Mouse (Mus musculus) heart, adult 2 months (tissue): ENCODE data around the gene Sobp.

Source experiments
- CTCF ChIP-seq: fragments of 200-600 bp; IDR thresholded peaks from 2 replicates; pipeline ENCODE4 v1.8.1; 2022; ENCODE audit warnings: antibody characterized with exemption, mild to moderate bottlenecking, moderate library complexity
- POLR2A ChIP-seq: fragments of 200-500 bp; IDR thresholded peaks from 2 replicates; pipeline ENCODE4 v1.6.1; 2011; ENCODE audit warnings: mild to moderate bottlenecking, low read depth, low read length, control low read depth; ENCODE audit not compliant: insufficient read depth

DNA sequence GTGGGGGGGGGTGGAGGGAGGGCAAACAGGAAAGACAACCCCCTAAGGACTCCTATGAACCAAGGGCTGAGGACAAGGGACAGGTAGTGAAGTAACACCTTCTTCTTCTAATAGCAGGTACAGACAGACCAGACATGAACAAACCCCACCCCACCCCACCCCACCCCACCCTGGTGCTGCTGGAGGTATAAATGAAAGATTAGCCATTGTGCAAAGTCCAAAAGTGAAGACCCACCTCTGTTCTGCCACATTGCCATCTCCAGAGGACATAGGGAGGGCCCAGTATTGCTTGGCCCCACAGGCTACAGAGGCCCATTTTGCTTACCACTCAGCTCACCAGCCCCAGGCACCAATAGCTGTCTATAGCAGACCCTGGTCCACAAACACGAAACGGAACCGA lies 219.1 kb downstream of the Sobp start:
- TF ChIP-seq CTCF: no peak
- TF ChIP-seq POLR2A: no peak
